Mouse (Mus musculus): Measurements from ENCODE around the gene Nup107.

DNA sequence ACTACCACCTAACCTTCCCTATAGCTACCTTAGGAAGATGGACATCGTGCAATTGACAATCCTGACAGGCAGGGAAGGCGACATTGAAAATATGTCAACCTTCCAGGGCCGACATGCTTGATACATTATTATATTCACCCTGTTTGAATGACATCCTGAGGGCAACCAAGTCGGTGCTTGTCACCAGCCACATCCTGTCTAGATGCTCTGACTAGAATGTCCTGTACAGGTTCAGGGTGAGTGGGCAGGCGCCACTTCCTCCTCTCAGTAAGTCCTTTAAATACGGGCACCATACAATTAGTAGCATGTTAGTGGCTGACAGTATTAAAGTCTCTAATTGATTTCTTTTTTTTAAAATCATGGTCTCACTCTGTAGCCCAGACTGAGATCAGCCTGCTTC lies 15.6 kb upstream of the Nup107 start:
- no peak for TF ChIP-seq POLR2A (IDR thresholded peaks at IDR 0.05; ENCODE audit: insufficient read depth, low read depth, low read length)
- no peak for TF ChIP-seq CTCF (IDR thresholded peaks at IDR 0.05; ENCODE audit: insufficient read depth, low read depth, low read length)

Data from olfactory bulb, adult 2 months (tissue).